Mouse (Mus musculus) cortical plate, adult 2 months (tissue): Measurements from ENCODE around the gene Trp53.

Source experiments
- CTCF ChIP-seq: fragments of 200-500 bp; IDR thresholded peaks from 2 replicates; pipeline ENCODE4 v1.5.1; 2011; ENCODE audit warnings: mild to moderate bottlenecking, control low read depth, low read length; ENCODE audit not compliant: insufficient read depth; ENCODE audit errors: extremely low read depth
- POLR2A ChIP-seq: fragments of 200-500 bp; IDR thresholded peaks from 2 replicates; pipeline ENCODE4 v1.6.1; 2011; ENCODE audit warnings: mild to moderate bottlenecking, low read length, control low read depth; ENCODE audit not compliant: insufficient read depth; ENCODE audit errors: extremely low read depth

DNA sequence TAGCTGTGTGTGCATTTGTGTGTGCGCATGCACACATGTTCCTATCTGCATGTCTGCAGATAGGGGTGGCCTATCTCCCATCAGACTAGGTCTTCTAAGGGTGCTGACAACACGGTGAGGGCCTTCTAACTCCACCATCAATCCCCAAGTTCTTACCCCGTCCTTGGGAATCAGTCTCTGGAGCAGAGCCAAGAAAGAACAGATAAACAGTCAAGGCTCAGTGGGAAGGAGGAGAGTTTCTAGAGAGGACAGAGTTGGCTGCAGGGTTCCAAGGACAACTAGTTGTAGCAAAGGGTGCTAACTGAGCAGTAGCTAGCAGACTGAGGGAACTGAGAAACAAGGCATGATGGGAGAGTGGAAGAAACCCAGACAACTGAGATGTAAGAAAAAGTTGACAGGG, 21.6 kb downstream of the Trp53 start:
- TF ChIP-seq POLR2A (no peak), CTCF (no peak)
